Mouse (Mus musculus): ENCODE results near the gene Gpr132.

DNA sequence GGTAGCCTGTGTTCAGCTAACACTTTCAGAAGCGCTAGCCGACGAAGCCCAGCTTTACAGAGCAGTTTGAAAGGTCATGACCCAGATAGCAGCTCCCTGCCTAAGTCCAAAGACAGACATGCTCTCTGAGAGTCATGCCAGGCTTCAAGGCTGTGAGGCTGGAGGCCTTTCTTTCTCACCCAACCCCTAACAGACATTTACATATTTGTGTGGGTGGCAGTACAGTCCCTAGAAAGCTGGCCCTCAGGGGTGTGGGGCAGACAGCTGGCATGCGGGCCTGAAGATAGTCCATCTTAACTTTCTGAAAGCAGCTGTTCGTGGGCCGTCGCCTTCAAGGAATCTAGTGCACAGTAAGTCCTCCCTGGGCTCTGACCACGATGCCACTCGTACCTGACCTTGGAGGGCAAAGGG lies 6.1 kb downstream of the Gpr132 start:
- no peak for TF ChIP-seq CTCF (IDR thresholded peaks at IDR 0.05; ENCODE audit: low read depth, low read length)
- no peak for TF ChIP-seq POLR2A (IDR thresholded peaks at IDR 0.05; ENCODE audit: extremely low read depth, insufficient read depth, low read length)
